Mouse (Mus musculus) bone marrow macrophage, adult 2 months (primary cell): ENCODE measurements around the gene Rptor.

ENCODE experiments used
- CTCF ChIP-seq: IDR thresholded peaks from 2 replicates; pipeline ENCODE4 v1.5.1; 2012; ENCODE audit warnings: low read depth, mild to moderate bottlenecking, low read length, moderate library complexity
- POLR2A ChIP-seq: IDR thresholded peaks from 2 replicates; pipeline ENCODE4 v1.6.1; 2012; ENCODE audit warnings: mild to moderate bottlenecking, low read depth, low read length, borderline replicate concordance

- TF ChIP-seq CTCF (no peak), POLR2A (no peak)
These were observed 122.0 kb downstream of the Rptor start for GRCm38 (mm10) chr11:119724709-119725108.
